Mouse (Mus musculus): ENCODE measurements around the gene Cd27. TPM values are rescaled to one million over a fixed set of nuclear protein-coding genes. Genes with fewer than 3 reads are reported as not detected.
"Not testable (repeated sequence)": the region's sequence is repeated elsewhere in the genome, so short reads cannot be mapped to it uniquely, and the experiment has no call there.

The Cd27 gene
- polyA plus RNA-seq, 1 experiment from 2014 or later, result 1.2 TPM

- H3K4me1 ChIP-seq (replicated peaks; ENCODE audit: control insufficient read depth, insufficient read depth, low read length), result no peaks in the 10 kb centered on the region
- H3K27ac ChIP-seq, result no peak overlapping the region
- no peaks in the 10 kb centered on the region for H3K27me3 ChIP-seq (ENCODE audit: control insufficient read depth, insufficient read depth, low read length)
- DNase-seq (ENCODE audit: low spot score), result no peak
- no peak overlapping the region for H3K4me3 ChIP-seq (replicated peaks; ENCODE audit: low read length)
- no peak overlapping the region for H3K9ac ChIP-seq
- H3K36me3 ChIP-seq (replicated peaks; ENCODE audit: control insufficient read depth, insufficient read depth), result no peaks in the 10 kb centered on the region
- H3K4me2 ChIP-seq (replicated peaks), result no peak overlapping the region
- H3K9me3 ChIP-seq (ENCODE audit: control insufficient read depth, low read length), result no peaks in the 10 kb centered on the region
- ATAC-seq (ENCODE audit: low FRiP score), result no peak
- 46% methylated on average over 6 of the region's 6 CpGs for WGBS
Measured at GRCm38 (mm10) chr6:125268799-125269198, 32.0 kb upstream of the Cd27 start.

GRCm38 (mm10) chr6:125267469-125267868 lies 30.7 kb upstream of the Cd27 start:
- WGBS, result 75% methylated on average over 3 of the region's 3 CpGs
- DNase-seq (ENCODE audit: low spot score), result no peak
- no peaks in the 10 kb centered on the region for H3K36me3 ChIP-seq (replicated peaks; ENCODE audit: control insufficient read depth, insufficient read depth)

GRCm38 (mm10) chr6:125266600-125266999 lies 29.8 kb upstream of the Cd27 start:
- not testable (repeated sequence) for DNase-seq (ENCODE audit: low spot score); H3K4me3 ChIP-seq (replicated peaks; ENCODE audit: low read length); H3K27me3 ChIP-seq (ENCODE audit: control insufficient read depth, insufficient read depth, low read length); H3K4me1 ChIP-seq (replicated peaks; ENCODE audit: control insufficient read depth, insufficient read depth, low read length); H3K4me2 ChIP-seq (replicated peaks); H3K9ac ChIP-seq; ATAC-seq (ENCODE audit: low FRiP score); H3K36me3 ChIP-seq (replicated peaks; ENCODE audit: control insufficient read depth, insufficient read depth); H3K27ac ChIP-seq; H3K9me3 ChIP-seq (ENCODE audit: control insufficient read depth, low read length)
- WGBS, result 69% methylated on average over 6 of the region's 6 CpGs

More at GRCm38 (mm10) chr6:125267469-125267868, 30.7 kb upstream of the Cd27 start:
- no peak overlapping the region for H3K9ac ChIP-seq
- H3K4me1 ChIP-seq (replicated peaks; ENCODE audit: control insufficient read depth, insufficient read depth, low read length), result no peaks in the 10 kb centered on the region
- no peak for ATAC-seq (ENCODE audit: low FRiP score)
- H3K4me2 ChIP-seq (replicated peaks), result no peak overlapping the region
- no peaks in the 10 kb centered on the region for H3K27me3 ChIP-seq (ENCODE audit: control insufficient read depth, insufficient read depth, low read length)
- H3K9me3 ChIP-seq (ENCODE audit: control insufficient read depth, low read length), result no peaks in the 10 kb centered on the region
- H3K27ac ChIP-seq, result no peak overlapping the region
- no peak overlapping the region for H3K4me3 ChIP-seq (replicated peaks; ENCODE audit: low read length)

- H3K27ac ChIP-seq, result no peak overlapping the region
- no peak overlapping the region for H3K4me3 ChIP-seq (replicated peaks; ENCODE audit: low read length)
- no peaks in the 10 kb centered on the region for H3K9me3 ChIP-seq (ENCODE audit: control insufficient read depth, low read length)
- H3K27me3 ChIP-seq (ENCODE audit: control insufficient read depth, insufficient read depth, low read length), result no peaks in the 10 kb centered on the region
- no peak overlapping the region for H3K9ac ChIP-seq
- H3K36me3 ChIP-seq (replicated peaks; ENCODE audit: control insufficient read depth, insufficient read depth), result no peaks in the 10 kb centered on the region
- 79% methylated on average over 13 of the region's 13 CpGs for WGBS
- no peak for ATAC-seq (ENCODE audit: low FRiP score)
- H3K4me2 ChIP-seq (replicated peaks), result no peak overlapping the region
- DNase-seq (ENCODE audit: low spot score), result no peak
- H3K4me1 ChIP-seq (replicated peaks; ENCODE audit: control insufficient read depth, insufficient read depth, low read length), result no peaks in the 10 kb centered on the region
Measured at GRCm38 (mm10) chr6:125266091-125266490, 29.3 kb upstream of the Cd27 start.

- no peaks in the 10 kb centered on the region for H3K36me3 ChIP-seq (replicated peaks; ENCODE audit: control insufficient read depth, insufficient read depth)
- H3K9ac ChIP-seq, result no peak overlapping the region
- H3K4me1 ChIP-seq (replicated peaks; ENCODE audit: control insufficient read depth, insufficient read depth, low read length), result no peaks in the 10 kb centered on the region
- no peaks in the 10 kb centered on the region for H3K27me3 ChIP-seq (ENCODE audit: control insufficient read depth, insufficient read depth, low read length)
- no peak overlapping the region for H3K27ac ChIP-seq
- H3K9me3 ChIP-seq (ENCODE audit: control insufficient read depth, low read length), result no peaks in the 10 kb centered on the region
- 55% methylated on average over 10 of the region's 10 CpGs for WGBS
- ATAC-seq (ENCODE audit: low FRiP score), result no peak
- DNase-seq (ENCODE audit: low spot score), result no peak
- no peak overlapping the region for H3K4me2 ChIP-seq (replicated peaks)
- no peak overlapping the region for H3K4me3 ChIP-seq (replicated peaks; ENCODE audit: low read length)
Measured at GRCm38 (mm10) chr6:125265239-125265638, 28.4 kb upstream of the Cd27 start.

GRCm38 (mm10) chr6:125264219-125264618 lies 27.4 kb upstream of the Cd27 start:
- Histone ChIP-seq H3K4me2 (replicated peaks) (no peak overlapping the region), H3K9me3 (ENCODE audit: control insufficient read depth, low read length) (no peaks in the 10 kb centered on the region), H3K36me3 (replicated peaks; ENCODE audit: control insufficient read depth, insufficient read depth) (no peaks in the 10 kb centered on the region), H3K27me3 (ENCODE audit: control insufficient read depth, insufficient read depth, low read length) (no peaks in the 10 kb centered on the region), H3K4me3 (replicated peaks; ENCODE audit: low read length) (no peak overlapping the region), H3K9ac (no peak overlapping the region), H3K4me1 (replicated peaks; ENCODE audit: control insufficient read depth, insufficient read depth, low read length) (no peaks in the 10 kb centered on the region), H3K27ac (no peak overlapping the region)
- no peak for ATAC-seq (ENCODE audit: low FRiP score)
- WGBS, result 87% methylated on average over 9 of the region's 9 CpGs
- no peak for DNase-seq (ENCODE audit: low spot score)

- 84% methylated on average over 10 of the region's 10 CpGs for WGBS
- H3K27me3 ChIP-seq (ENCODE audit: control insufficient read depth, insufficient read depth, low read length), result no peaks in the 10 kb centered on the region
- ATAC-seq (ENCODE audit: low FRiP score) (no peak), DNase-seq (ENCODE audit: low spot score) (no peak)
- H3K4me1 ChIP-seq (replicated peaks; ENCODE audit: control insufficient read depth, insufficient read depth, low read length), result no peaks in the 10 kb centered on the region
- no peak overlapping the region for H3K27ac ChIP-seq
- no peak overlapping the region for H3K4me2 ChIP-seq (replicated peaks)
- no peak overlapping the region for H3K4me3 ChIP-seq (replicated peaks; ENCODE audit: low read length)
- no peak overlapping the region for H3K9ac ChIP-seq
- H3K36me3 ChIP-seq (replicated peaks; ENCODE audit: control insufficient read depth, insufficient read depth), result no peaks in the 10 kb centered on the region
- no peaks in the 10 kb centered on the region for H3K9me3 ChIP-seq (ENCODE audit: control insufficient read depth, low read length)
Measured at GRCm38 (mm10) chr6:125260006-125260555, 23.3 kb upstream of the Cd27 start.

- no peak overlapping the region for H3K9ac ChIP-seq
- no peaks in the 10 kb centered on the region for H3K4me1 ChIP-seq (replicated peaks; ENCODE audit: control insufficient read depth, insufficient read depth, low read length)
- ATAC-seq (ENCODE audit: low FRiP score) (no peak), DNase-seq (ENCODE audit: low spot score) (no peak)
- H3K4me3 ChIP-seq (replicated peaks; ENCODE audit: low read length), result no peak overlapping the region
- WGBS, result 86% methylated on average over 8 of the region's 8 CpGs
- H3K27me3 ChIP-seq (ENCODE audit: control insufficient read depth, insufficient read depth, low read length), result no peaks in the 10 kb centered on the region
- H3K36me3 ChIP-seq (replicated peaks; ENCODE audit: control insufficient read depth, insufficient read depth), result no peaks in the 10 kb centered on the region
- no peak overlapping the region for H3K4me2 ChIP-seq (replicated peaks)
- H3K9me3 ChIP-seq (ENCODE audit: control insufficient read depth, low read length), result no peaks in the 10 kb centered on the region
- no peak overlapping the region for H3K27ac ChIP-seq
Measured at GRCm38 (mm10) chr6:125256222-125256966, 19.6 kb upstream of the Cd27 start.

GRCm38 (mm10) chr6:125255516-125256044 lies 18.8 kb upstream of the Cd27 start:
- Histone ChIP-seq H3K9ac (no peak overlapping the region), H3K9me3 (ENCODE audit: control insufficient read depth, low read length) (no peaks in the 10 kb centered on the region), H3K27ac (no peak overlapping the region), H3K27me3 (ENCODE audit: control insufficient read depth, insufficient read depth, low read length) (no peaks in the 10 kb centered on the region), H3K36me3 (replicated peaks; ENCODE audit: control insufficient read depth, insufficient read depth) (no peaks in the 10 kb centered on the region), H3K4me1 (replicated peaks; ENCODE audit: control insufficient read depth, insufficient read depth, low read length) (no peaks in the 10 kb centered on the region), H3K4me3 (replicated peaks; ENCODE audit: low read length) (no peak overlapping the region), H3K4me2 (replicated peaks) (no peak overlapping the region)
- WGBS, result 89% methylated on average over 7 of the region's 7 CpGs
- no peak for DNase-seq (ENCODE audit: low spot score)
- ATAC-seq (ENCODE audit: low FRiP score), result no peak

Measured in hindbrain, embryonic 14.5 days (tissue).